Mouse (Mus musculus): ENCODE measurements around the gene Gm20388. TPM values are rescaled to one million over a fixed set of nuclear protein-coding genes. Genes with fewer than 3 reads are reported as not detected.
A peak's percentile ranks its signal among the peaks of the same experiment; 100 is the strongest.
"Not testable (repeated sequence)": the region's sequence is repeated elsewhere in the genome, so short reads cannot be mapped to it uniquely, and the experiment has no call there.

Gm20388 gene
- polyA plus RNA-seq, 1 experiment from 2014 or later = not detected

- Histone ChIP-seq H3K9ac (no peak overlapping the region), H3K4me2 (no peak overlapping the region), H3K4me3 (replicated peaks) (no peak overlapping the region), H3K4me1 (replicated peaks) (peaks cover 81% of the 10 kb centered on the region), H3K27ac (0 out of 2 replicates have a peak overlapping the region, but pooled peaks have one; percentile 6), H3K9me3 (replicated peaks) (no peaks in the 10 kb centered on the region), H3K27me3 (no peaks in the 10 kb centered on the region), H3K36me3 (peaks cover 12% of the 10 kb centered on the region)
- DNase-seq (no peak), ATAC-seq (ENCODE audit: low read depth) (no peak)
- 80% methylated on average over 4 of the region's 4 CpGs for WGBS (ENCODE audit: insufficient replicate concordance)
Observed at GRCm38 (mm10) chr8:123018484-123019164, 3108.0 kb downstream of the Gm20388 start.

- ATAC-seq (ENCODE audit: low read depth) (no peak), DNase-seq (no peak)
- Histone ChIP-seq H3K9ac (no peak overlapping the region), H3K27me3 (no peaks in the 10 kb centered on the region), H3K4me2 (no peak overlapping the region), H3K27ac (no peak overlapping the region), H3K36me3 (peaks cover 10% of the 10 kb centered on the region; the same call in 1 of the 2 replicates), H3K4me3 (replicated peaks) (no peak overlapping the region), H3K9me3 (replicated peaks) (no peaks in the 10 kb centered on the region), H3K4me1 (replicated peaks) (peaks cover 73% of the 10 kb centered on the region)
- 73% methylated on average over 2 of the region's 2 CpGs for WGBS (ENCODE audit: insufficient replicate concordance)
Observed at GRCm38 (mm10) chr8:123020084-123020483, 3109.4 kb downstream of the Gm20388 start.

GRCm38 (mm10) chr8:123020859-123021258 lies 3110.2 kb downstream of the Gm20388 start:
- no peak overlapping the region for H3K4me3 ChIP-seq (replicated peaks)
- peaks cover 75% of the 10 kb centered on the region for H3K4me1 ChIP-seq (replicated peaks)
- DNase-seq (no peak), ATAC-seq (ENCODE audit: low read depth) (0 out of 2 replicates have a peak, but pooled peaks have one; percentile 27)
- H3K27ac ChIP-seq = no peak overlapping the region; the same call in 1 of the 2 replicates
- no peaks in the 10 kb centered on the region for H3K27me3 ChIP-seq
- no peaks in the 10 kb centered on the region for H3K9me3 ChIP-seq (replicated peaks)
- 56% methylated on average over 2 of the region's 2 CpGs for WGBS (ENCODE audit: insufficient replicate concordance)
- H3K9ac ChIP-seq = no peak overlapping the region
- peaks cover 10% of the 10 kb centered on the region; the same call in 1 of the 2 replicates for H3K36me3 ChIP-seq
- no peak overlapping the region for H3K4me2 ChIP-seq

- Histone ChIP-seq H3K36me3 (peaks cover 9% of the 10 kb centered on the region; the same call in 1 of the 2 replicates), H3K9me3 (replicated peaks) (no peaks in the 10 kb centered on the region), H3K27me3 (no peaks in the 10 kb centered on the region), H3K9ac (no peak overlapping the region), H3K4me1 (replicated peaks) (peaks cover 77% of the 10 kb centered on the region), H3K4me3 (replicated peaks) (no peak overlapping the region), H3K4me2 (no peak overlapping the region), H3K27ac (peak overlapping the region; percentile 22)
- WGBS (ENCODE audit: insufficient replicate concordance) = 58% methylated on average over 1 of the region's 1 CpGs
- no peak for DNase-seq
- peak; percentile 49; the same call in 1 of the 2 replicates for ATAC-seq (ENCODE audit: low read depth)
Observed at GRCm38 (mm10) chr8:123021259-123021658, 3110.6 kb downstream of the Gm20388 start.

- ATAC-seq (ENCODE audit: low read depth) (no peak), DNase-seq (no peak)
- no peaks in the 10 kb centered on the region for H3K27me3 ChIP-seq
- H3K4me2 ChIP-seq = no peak overlapping the region
- H3K4me1 ChIP-seq (replicated peaks) = peaks cover 74% of the 10 kb centered on the region
- no peak overlapping the region for H3K27ac ChIP-seq
- no peaks in the 10 kb centered on the region for H3K9me3 ChIP-seq (replicated peaks)
- WGBS (ENCODE audit: insufficient replicate concordance) = 75% methylated on average over 3 of the region's 3 CpGs
- no peak overlapping the region for H3K9ac ChIP-seq
- no peak overlapping the region for H3K4me3 ChIP-seq (replicated peaks)
- H3K36me3 ChIP-seq = no peaks in the 10 kb centered on the region
Observed at GRCm38 (mm10) chr8:123022727-123023126, 3112.1 kb downstream of the Gm20388 start.

- Histone ChIP-seq H3K4me2 (no peak overlapping the region), H3K36me3 (no peaks in the 10 kb centered on the region), H3K27ac (no peak overlapping the region), H3K27me3 (no peaks in the 10 kb centered on the region), H3K4me3 (replicated peaks) (no peak overlapping the region), H3K9ac (no peak overlapping the region), H3K9me3 (replicated peaks) (no peaks in the 10 kb centered on the region), H3K4me1 (replicated peaks) (peaks cover 74% of the 10 kb centered on the region)
- ATAC-seq (ENCODE audit: low read depth) = no peak
- DNase-seq = no peak
- 89% methylated on average over 2 of the region's 2 CpGs for WGBS (ENCODE audit: insufficient replicate concordance)
Observed at GRCm38 (mm10) chr8:123024226-123024625, 3113.6 kb downstream of the Gm20388 start.

GRCm38 (mm10) chr8:123025951-123026351 lies 3115.3 kb downstream of the Gm20388 start:
- WGBS (ENCODE audit: insufficient replicate concordance) = 70% methylated on average over 3 of the region's 3 CpGs
- H3K4me2 ChIP-seq = no peak overlapping the region
- H3K4me1 ChIP-seq (replicated peaks) = peaks cover 69% of the 10 kb centered on the region
- no peaks in the 10 kb centered on the region for H3K27me3 ChIP-seq
- H3K27ac ChIP-seq = peak overlapping the region; percentile 9; the same call in 1 of the 2 replicates
- no peak overlapping the region for H3K4me3 ChIP-seq (replicated peaks)
- H3K9ac ChIP-seq = no peak overlapping the region
- DNase-seq = no peak
- no peak for ATAC-seq (ENCODE audit: low read depth)
- H3K36me3 ChIP-seq = no peaks in the 10 kb centered on the region
- no peaks in the 10 kb centered on the region for H3K9me3 ChIP-seq (replicated peaks)

- no peak overlapping the region for H3K9ac ChIP-seq
- DNase-seq (no peak), ATAC-seq (ENCODE audit: low read depth) (no peak)
- peaks cover 69% of the 10 kb centered on the region for H3K4me1 ChIP-seq (replicated peaks)
- no peak overlapping the region for H3K4me2 ChIP-seq
- H3K4me3 ChIP-seq (replicated peaks) = no peak overlapping the region
- 0 out of 2 replicates have a peak, but pooled peaks cover 5% of the 10 kb centered on the region for H3K36me3 ChIP-seq
- no peaks in the 10 kb centered on the region for H3K27me3 ChIP-seq
- 67% methylated on average over 8 of the region's 8 CpGs for WGBS (ENCODE audit: insufficient replicate concordance)
- no peak overlapping the region for H3K27ac ChIP-seq
- H3K9me3 ChIP-seq (replicated peaks) = no peaks in the 10 kb centered on the region
Observed at GRCm38 (mm10) chr8:123027786-123028185, 3117.1 kb downstream of the Gm20388 start.

- not testable (repeated sequence) for DNase-seq; H3K9me3 ChIP-seq (replicated peaks); H3K4me3 ChIP-seq (replicated peaks); H3K27me3 ChIP-seq; H3K4me2 ChIP-seq; H3K27ac ChIP-seq; H3K36me3 ChIP-seq
- peaks cover 86% of the 10 kb centered on the region for H3K4me1 ChIP-seq (replicated peaks)
- WGBS (ENCODE audit: insufficient replicate concordance) = 67% methylated on average over 5 of the region's 5 CpGs
- ATAC-seq (ENCODE audit: low read depth) = peak; percentile 22; the same call in 1 of the 2 replicates
- H3K9ac ChIP-seq = peak overlapping the region; percentile 22; the same call in 1 of the 2 replicates
Observed at GRCm38 (mm10) chr8:123030091-123030490, 3119.4 kb downstream of the Gm20388 start.

- DNase-seq = no peak
- Histone ChIP-seq H3K27ac (no peak overlapping the region), H3K36me3 (0 out of 2 replicates have a peak, but pooled peaks cover 5% of the 10 kb centered on the region), H3K9ac (no peak overlapping the region), H3K9me3 (replicated peaks) (no peaks in the 10 kb centered on the region), H3K4me2 (no peak overlapping the region), H3K4me1 (replicated peaks) (peaks cover 86% of the 10 kb centered on the region), H3K4me3 (replicated peaks) (no peak overlapping the region), H3K27me3 (no peaks in the 10 kb centered on the region)
- WGBS (ENCODE audit: insufficient replicate concordance) = 56% methylated on average over 7 of the region's 7 CpGs
- ATAC-seq (ENCODE audit: low read depth) = no peak
Observed at GRCm38 (mm10) chr8:123031321-123031978, 3120.8 kb downstream of the Gm20388 start.

GRCm38 (mm10) chr8:123032730-123033129 lies 3122.1 kb downstream of the Gm20388 start:
- H3K9me3 ChIP-seq (replicated peaks) = no peaks in the 10 kb centered on the region
- peaks cover 90% of the 10 kb centered on the region for H3K4me1 ChIP-seq (replicated peaks)
- no peak overlapping the region for H3K9ac ChIP-seq
- no peak overlapping the region for H3K4me2 ChIP-seq
- 0 out of 2 replicates have a peak, but pooled peaks cover 5% of the 10 kb centered on the region for H3K36me3 ChIP-seq
- H3K27me3 ChIP-seq = no peaks in the 10 kb centered on the region
- no peak overlapping the region for H3K4me3 ChIP-seq (replicated peaks)
- H3K27ac ChIP-seq = peak overlapping the region; percentile 58; the same call in 1 of the 2 replicates
- no peak for ATAC-seq (ENCODE audit: low read depth)
- DNase-seq = no peak

Measured in liver, embryonic 13.5 days (tissue).